Mouse (Mus musculus) gastrocnemius, postnatal 10 days (tissue): ENCODE measurements around the gene Skp1a. TPM values are rescaled to one million over a fixed set of nuclear protein-coding genes. Genes with fewer than 3 reads are reported as not detected.
"Not testable (repeated sequence)": the region's sequence is repeated elsewhere in the genome, so short reads cannot be mapped to it uniquely, and the experiment has no call there.

Experiments used
- DNase-seq: peaks from one replicate; pipeline ENCODE4 v3.0.0; 2021; ENCODE audit warnings: mixed read lengths
- long read RNA-seq, 2 experiments: library from polyadenylated mRNA; stranded (forward); transcript quantifications; one replicate each; pipeline ENCODE4 v2.0.0; 2021
- total RNA-seq, 2 experiments: library from RNA; stranded (reverse); gene quantifications; 2 replicates each; pipeline ENCODE4 v1.2.3; 2021

Gene Skp1a
- total RNA-seq: 100 to 1,000 TPM; 254 to 257 TPM
- long read RNA-seq, experiment 1, transcript Skp1a-201 (6 exons, 1,440 nt): major isoform, 87 of 90 reads
- long read RNA-seq, experiment 1, partial matches to known transcripts: 2 of 90 reads
- long read RNA-seq, experiment 1, other reads (novel, unspliced or antisense): 1 of 90 reads
- long read RNA-seq, experiment 2, transcript Skp1a-201 (6 exons, 1,440 nt): major isoform, 83 of 86 reads
- long read RNA-seq, experiment 2, partial matches to known transcripts: 2 of 86 reads
- long read RNA-seq, experiment 2, other reads (novel, unspliced or antisense): 1 of 86 reads

DNA sequence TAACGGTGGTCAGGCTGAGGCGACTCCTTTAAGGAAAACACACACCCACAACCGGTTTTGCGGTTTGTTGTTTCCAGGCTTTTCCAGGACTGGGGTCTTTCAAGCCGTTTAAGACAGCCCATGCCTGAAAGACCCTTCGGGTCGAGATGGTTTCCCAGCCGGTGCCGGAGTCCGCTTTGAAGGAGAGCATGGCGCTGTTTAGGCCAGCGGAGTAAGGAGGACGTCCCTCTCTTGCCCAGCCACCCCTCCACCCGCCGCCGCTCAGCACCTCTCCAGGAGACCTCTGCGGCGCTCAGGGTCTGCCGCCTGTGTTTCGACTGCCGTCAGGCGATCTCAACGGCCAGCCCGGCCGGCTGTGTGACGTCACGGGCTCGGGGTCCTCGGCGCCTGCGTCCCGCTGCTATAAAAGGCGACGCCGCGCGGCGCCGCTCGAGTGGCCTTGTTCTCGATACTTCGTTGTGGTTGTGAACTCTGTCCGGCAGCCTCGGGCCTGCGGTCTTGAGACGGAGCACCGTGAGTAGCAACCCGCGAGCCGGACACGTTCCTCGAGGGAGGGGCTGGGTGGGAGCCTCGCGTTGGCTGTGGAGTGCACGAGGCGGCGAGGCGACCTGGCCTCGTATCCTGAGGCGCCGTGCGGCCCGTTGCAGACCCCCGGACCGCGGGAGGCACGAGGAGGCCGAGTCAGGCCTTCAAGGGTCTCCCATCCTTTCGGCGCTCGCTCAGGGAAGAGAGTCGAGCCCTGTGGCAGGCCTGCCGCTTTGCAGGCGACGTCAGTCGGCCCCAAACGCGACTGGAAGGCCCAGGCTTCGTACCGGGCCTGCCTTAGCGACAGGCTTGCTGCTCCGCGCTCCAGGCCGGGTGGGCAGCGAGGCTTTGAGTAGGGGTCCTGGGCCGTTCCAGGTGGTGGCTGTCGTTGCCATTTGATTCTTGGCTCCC, at the start of gene Skp1a:
Gene Skp1a, plus strand, starts transcription at position 390 of the 936 bp plus-strand sequence.
- DNase-seq: peak; percentile 96

DNA sequence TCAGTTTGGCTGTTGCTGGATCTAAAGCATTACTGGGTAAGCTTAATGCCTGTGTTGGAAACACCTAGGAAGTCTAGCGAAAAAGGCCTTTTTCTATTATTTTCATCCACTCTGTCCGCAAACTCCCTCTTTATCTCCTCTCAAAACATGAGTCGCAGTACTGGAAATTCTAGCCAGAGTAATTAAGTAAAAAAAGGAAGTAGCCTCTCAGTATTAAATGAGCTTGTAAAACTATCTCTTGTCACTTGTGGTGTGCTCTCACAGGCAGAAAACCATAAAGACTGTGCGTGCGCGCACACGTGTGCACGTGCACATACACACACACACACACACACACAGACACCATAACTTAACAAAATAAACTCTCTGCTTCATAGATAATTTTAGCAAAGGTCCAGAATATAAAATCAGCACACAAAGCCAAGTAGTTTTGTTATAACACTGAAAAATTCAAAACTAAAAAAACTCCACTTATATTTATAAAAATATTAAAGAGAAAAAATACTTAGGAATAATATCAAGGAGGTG, 35.2 kb upstream of the Skp1a start:
- DNase-seq: not testable (repeated sequence)

DNA sequence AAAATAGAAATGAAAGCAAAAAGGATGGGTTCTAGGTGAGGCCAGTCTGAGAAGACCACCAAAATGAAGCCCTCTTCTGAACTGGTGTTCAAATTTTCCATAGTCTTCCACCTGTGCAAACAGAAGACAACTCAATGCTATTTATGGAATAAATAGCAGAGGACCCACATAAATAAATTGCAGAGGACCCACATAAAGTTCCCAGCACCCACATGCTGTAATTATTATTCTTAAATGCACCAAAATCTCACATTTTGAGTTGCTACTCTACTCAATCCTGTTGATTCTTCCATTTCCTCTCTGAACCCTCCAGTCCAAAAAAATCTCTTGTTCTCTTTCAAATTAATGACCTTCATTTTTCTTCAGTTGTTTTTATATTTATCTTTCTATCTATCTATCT, 17.9 kb upstream of the Skp1a start, which contains the start of gene Olfr1371:
Gene Olfr1371, minus strand, starts transcription at position 101 of the 400 bp plus-strand sequence.
- DNase-seq: no peak

DNA sequence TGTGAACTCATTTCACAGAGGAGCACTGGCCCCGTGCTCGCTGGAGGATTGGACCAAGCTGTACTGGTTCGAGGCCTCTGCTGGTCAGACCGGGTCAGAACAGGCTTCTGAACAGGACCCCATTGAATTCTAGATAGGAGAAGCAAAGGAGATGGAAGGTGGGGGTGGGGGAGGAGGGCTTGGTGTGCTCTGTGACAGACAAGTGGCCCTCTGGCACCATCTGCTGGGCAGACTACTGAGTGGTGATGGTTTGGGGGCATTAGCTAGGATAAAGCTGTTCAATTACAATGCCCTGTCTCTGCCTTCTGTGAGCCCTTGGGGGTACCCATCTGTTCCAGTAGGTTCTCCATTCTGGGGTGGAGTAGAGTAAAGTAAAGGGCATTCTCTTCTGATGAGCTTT, 11.5 kb upstream of the Skp1a start:
- peak; percentile 77 for DNase-seq

DNA sequence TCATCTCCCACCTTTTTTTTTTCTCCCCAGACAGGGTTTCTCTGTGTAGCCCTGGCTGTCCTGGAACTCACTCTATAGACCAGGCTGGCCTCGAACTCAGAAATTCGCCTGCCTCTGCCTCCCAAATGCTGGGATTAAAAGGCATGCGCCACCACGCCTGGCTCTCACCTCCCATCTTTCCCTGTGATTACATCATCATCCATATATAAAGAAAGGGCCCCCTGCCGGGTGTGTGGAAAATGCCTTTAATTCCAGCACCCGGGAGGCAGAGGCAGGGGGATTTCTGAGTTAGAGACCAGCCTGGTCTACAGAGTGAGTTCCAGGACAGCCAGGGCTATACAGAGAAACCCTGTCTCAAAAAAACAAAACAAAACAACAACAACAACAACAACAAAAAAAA, 9.9 kb upstream of the Skp1a start:
- DNase-seq: not testable (repeated sequence)

DNA sequence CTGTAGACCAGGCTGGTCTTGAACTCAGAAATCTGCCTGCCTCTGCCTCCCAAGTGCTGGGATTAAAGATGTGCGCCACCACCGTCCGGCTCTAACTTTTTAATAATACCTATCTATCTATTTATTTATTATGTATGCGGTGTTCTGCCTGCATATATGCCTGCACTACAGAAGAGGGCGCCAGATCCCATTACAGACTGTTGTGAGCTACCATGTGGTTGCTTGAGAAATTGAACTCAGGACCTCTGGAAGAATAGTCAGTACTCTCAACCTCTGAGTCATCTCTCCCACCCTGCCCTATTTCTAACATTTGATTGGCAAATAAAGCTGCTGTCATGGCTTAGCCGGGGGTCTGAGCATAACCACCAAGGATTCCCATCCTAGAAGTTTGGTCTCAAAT, 8.9 kb upstream of the Skp1a start:
- no peak for DNase-seq

DNA sequence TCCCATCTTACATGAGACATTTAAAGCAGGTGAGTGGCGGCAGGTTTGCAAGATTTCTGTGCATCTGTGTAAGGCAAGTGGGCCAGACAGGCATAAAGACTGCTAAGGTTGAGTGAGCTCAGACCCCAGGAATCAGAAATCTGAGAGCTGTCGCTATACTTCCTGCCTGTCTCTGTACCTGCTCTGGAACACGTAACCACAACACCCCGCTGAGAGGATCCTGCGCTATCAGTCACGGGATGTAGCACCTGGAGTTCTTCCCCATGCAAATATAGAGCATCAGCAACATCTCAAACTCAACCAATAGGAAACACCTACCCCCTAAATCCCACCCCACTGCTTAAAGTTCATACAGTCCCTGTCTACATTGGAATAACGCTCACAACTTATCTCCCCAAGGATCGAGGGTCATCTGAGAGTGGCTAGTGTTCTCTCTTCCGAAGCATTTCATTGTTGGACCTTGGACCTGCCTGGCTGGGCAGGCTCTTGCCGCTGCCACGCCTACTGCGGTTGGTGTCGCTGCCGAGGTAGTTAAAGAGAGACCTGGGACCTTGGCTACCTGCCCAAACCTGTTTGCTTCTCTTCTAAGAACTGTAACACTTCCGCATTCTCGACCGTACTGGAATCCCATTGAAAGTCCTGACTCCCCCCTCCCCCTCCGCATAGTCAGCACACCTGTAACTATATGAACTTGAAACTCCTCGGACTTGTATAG, 7.7 kb upstream of the Skp1a start:
- DNase-seq: no peak

DNA sequence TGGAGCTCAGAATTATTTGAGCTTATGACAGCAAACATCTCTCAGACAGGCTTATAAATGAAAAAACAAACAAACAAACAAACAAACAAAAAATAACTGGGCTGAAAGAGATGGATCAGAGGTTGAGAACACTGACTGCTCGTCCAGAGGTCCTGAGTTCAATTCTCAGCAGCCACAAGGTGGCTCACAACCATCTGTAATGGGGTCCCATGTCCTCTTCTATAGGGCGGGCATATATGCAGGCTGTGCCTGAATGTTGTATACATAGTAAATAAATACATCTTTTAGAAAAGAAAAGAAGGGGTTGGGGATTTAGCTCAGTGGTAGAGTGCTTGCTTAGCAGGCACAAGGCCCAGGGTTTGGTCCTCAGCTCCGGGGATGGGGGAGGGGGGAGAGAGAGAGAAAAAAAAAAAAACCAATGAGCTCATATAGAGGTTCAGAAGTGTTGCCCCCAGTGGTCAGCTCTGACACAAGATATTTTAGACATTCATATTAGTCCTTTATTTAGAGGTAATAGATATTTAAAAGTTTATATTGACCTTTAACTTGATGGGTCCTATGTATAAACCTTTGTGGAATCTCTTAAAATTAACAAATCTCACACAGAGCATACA, 5.7 kb upstream of the Skp1a start:
- no peak for DNase-seq

DNA sequence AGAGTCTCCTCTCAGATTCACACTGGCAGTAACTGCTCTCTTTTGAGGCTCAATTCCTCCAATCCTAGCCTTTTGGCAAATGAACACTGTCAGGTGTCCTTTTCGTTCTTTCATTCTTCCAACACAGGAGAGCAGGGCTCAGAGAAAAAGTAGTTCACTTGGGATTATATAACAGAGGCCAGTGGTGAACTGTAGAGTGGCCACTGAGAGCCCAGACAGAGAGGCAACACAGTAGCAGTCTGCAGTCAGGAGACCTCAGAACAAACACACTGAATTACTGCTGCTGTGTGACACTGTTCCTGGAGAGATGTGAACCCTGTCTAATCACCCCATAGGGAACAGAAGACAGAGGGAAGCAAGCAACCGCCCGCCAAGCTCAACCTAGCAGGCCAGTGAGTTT, 4.7 kb upstream of the Skp1a start:
- DNase-seq: no peak

DNA sequence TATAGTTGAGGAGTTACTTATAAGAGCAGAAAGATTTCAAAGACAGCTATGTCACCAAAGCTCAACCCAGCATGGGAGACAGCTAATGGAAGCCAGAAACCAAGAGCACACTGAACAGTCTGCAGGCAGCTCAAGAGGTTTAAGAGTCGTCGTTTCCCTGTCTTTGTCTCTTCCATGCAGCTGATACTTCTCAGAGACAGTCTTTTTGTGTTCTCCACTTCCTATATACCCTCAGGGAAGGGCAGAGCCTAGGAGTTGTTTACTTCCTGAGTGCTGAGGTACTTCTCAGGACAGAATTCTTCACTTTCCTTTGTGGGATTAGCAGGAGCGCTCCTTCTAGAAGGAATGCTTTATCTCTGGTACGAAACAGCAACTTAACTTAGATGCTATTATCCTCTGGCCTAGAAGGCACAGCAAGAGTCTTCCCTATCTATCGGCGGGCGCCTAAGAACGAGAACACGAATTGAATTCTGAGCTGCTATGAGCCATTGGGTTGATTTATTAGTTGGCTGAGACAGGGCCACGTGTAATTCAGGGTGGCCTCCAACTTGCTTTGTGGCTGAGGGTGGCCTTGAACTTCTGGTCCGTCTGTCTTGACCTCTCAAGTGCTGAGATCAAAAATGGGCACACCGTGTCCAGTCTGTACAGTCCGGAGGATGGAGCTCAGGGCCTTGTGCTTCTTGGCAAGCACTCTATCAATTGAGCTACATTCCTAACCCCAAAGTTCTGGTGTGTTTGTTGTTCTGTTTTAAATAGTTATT, 4.1 kb upstream of the Skp1a start:
- no peak for DNase-seq

DNA sequence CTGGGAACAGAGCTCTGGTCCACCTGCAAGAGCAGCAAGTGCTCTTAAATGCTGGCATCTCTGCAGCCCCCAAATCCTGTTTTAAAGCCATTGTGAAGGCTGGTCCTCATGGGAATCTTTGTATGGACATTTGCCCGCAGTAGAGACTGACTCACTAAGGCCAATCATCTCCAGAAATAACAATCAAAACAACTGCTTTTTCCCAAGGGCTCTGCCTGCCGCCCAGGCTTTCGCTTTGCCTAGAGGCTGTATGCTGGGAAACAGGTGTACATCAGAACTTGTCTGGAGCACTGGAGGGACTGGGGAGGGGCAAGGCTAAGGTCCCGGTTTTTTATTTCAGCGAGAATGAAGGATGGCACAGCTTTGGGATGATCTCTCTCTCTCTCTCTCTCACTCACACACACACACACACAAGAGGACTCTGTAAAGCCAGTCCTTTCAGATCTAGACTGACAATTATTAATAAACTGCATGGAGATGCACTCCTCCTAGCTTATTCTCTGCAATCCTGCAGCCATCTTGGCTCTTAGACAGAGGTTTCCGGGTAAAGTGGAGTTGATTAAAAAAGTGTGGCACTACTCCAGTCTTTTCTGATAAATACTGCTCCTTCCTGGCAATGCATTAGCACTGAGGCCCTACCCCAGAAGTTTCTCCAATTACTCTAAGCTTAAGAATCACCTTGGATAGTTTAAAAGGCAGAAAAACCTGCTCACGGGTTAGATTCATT, 2.9 kb upstream of the Skp1a start:
- DNase-seq: no peak

DNA sequence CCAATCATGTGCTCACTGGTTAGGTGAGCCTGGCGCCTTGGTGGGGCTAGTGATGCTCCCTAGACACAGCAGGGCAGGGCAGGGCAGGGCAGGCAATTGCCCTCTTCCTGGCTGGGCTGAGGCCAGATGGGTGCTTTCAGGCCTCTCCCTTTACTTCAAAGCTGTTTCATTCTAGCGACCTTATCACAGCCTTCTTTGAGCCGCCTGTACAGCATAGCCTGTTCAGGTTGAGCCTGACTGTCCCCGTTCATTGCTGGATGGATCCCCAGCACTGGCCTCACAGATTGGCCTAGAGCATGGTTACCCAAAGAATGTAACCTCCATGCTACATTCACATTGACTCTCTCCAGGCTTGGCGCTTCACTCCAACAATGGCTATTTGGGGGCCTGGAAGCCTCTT, 1.1 kb upstream of the Skp1a start:
- no peak for DNase-seq

DNA sequence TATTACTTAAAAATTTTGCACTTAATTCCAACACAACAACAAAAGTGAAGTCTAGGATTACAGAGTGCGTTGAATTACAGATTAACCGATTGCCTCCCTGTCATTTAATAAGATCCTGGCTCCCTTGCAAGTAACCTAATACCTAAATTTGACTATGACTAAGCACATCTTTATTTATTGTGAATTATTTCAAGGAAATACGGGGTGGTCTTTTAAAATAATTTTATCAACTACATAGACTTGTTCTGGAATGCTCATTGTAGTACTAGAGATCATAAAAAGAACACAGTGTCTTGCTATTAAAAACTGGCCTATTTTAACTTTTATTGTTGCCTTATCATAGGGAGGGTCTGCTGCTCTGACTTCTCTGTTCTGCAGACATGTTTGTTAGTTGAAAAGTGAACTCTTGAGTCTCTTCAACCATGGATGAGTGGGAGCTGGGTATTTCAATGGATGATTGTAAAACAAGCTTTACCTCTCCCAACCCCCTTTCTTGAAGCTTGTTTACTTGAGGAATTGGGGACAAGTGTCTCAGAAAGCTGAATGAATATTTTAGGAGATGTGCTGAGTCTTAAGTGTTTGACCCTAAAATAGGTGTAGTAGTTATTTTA, 1.4 kb downstream of the Skp1a start:
- DNase-seq: no peak

DNA sequence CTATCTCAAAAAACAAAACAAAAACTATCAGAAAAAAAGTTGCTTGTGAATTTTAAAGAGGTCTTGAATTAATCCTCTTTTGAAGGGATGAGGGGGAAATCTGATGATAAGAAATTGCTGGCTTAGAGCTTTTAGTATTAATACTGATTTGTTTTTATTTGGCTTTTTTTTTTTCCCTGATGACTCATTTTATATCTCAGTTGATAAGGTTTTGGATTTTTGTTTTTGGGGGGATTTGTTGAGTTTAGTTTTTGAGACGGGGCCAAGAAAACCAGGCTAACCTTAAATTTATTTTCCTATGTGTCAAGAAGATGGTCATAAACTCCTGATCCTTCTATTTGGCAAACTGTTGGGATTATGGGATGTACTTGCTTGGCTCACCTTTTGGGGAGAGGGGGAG, 2.1 kb downstream of the Skp1a start:
- DNase-seq: no peak

DNA sequence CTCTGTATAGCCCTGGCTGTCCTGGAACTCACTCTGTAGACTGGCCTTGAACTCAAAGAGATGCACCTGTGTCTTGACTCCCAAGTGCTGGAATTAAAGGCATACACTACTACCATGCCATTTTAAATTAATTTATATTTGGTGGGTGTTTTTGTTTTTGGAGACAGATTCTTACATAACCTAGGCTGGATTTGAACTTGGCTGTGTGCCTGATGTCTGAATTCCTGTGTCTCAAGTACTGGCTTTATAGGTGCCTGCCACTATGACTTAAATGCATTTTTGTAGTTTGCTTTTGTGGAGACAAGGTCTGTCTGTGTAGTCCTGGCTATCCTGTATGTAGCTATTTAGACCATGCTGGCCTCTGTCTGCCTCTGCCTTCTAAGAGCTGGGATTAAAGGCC, 2.7 kb downstream of the Skp1a start:
- no peak for DNase-seq

DNA sequence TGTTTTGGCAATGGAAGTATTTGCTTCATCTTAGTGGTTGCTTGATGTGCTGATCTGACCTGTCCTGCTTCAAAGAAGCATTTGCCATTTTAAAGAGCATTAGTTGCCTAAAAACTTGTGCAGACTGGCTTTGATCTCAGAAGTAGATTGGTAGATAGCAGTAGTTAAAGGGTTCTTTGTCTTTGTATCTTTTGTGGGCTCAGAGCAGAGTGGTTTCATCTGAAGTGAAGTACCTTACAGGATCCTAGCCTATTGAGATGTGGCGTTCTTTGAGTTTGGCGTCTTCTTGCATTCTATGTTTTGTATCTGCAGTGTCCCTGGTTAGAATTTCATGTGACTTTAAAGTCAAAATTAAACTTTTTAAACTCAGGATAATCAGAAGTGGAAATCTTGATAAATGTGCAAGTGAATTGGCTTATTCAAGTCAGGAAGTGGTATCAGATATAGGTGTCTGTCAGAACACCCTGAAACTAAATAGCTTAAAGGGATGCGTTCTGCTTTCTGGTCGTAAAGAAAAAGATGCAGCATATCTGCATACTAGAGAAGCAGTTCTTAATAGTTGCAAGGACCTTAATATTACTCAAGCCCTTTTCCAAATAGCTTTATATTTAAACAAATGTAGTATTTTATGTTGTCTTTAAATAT, 9.2 kb downstream of the Skp1a start:
- DNase-seq: no peak

DNA sequence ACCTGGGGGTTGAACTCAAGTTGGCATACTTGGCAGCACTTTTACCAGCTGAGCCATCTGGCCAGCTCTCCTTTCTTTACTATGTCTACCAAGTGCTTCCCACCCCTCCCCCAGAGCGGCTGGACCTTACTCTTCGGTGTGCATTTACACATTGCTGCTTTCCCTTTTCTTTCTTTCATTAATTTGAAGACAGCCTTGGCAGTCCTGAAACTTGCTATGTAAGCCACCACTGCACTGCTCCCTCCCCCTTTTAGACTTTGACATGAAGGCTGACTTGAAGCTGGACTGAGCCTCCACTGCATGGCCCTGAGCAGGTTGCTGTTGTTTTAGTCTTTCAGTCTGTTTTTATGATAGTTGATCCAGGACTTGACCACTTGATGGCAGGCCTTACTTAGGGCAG, 17.7 kb downstream of the Skp1a start:
- DNase-seq: no peak

DNA sequence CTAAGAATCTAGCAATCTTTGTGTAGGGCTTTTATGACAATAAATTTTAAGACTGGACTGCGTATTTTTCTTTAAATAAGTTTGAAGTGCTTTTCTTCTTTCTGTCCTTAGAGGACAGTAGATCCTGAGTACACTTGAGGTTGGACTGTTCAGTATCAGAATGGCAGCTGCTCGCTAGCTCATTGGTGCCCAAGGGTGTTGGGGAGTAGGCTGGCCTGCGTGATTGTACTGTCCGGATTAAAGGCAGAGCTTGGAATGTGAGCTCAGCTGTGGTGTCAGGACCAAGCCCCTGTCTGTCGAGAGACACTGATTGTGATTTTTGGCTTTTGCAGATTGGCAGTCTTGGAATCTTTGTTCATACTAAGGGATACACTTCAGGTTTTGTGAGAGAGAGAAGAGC, 20.0 kb downstream of the Skp1a start:
- no peak for DNase-seq

DNA sequence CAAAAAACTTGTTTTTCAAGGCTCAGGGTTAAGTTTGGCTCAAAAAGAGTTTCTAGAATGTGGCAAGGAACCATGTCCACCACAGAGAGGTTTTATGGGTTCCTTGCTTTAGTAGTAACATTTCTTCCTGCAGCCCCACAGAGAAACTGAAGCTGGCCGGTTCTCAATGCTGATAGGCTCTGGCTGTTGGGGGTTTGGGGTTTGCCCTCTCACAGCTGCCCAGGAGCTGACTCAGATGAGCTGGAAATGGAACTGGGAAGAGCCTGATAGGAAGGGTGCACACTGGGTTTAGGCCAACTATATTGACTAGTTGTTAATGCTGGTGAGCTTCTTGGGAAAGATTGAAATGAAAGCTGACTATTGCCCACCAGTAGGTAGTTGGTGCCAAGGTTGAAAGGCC, 20.9 kb downstream of the Skp1a start:
- no peak for DNase-seq
